Mouse (Mus musculus): Measurements from ENCODE around the gene Lhx9.

The Lhx9 gene

DNA sequence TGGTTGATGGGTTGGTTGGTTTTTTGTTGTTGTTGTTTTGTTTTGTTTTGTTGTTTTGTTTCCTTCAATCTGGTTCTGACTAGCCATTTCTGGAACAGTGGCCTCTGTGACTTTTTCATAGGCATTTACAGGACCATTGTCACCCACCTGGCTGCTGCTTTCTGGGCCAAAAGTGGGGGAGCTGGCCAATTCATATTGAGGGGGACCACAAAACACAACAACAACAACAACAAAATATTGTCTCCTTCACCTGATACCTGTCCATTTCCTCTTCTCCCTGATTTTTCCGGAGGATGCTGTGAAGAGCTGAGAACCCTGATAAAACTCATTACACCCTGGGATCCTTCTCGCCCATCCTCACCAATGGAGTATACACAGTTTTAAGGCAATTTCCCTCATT lies 9.1 kb downstream of the Lhx9 start:
- DNase-seq = no peak

DNA sequence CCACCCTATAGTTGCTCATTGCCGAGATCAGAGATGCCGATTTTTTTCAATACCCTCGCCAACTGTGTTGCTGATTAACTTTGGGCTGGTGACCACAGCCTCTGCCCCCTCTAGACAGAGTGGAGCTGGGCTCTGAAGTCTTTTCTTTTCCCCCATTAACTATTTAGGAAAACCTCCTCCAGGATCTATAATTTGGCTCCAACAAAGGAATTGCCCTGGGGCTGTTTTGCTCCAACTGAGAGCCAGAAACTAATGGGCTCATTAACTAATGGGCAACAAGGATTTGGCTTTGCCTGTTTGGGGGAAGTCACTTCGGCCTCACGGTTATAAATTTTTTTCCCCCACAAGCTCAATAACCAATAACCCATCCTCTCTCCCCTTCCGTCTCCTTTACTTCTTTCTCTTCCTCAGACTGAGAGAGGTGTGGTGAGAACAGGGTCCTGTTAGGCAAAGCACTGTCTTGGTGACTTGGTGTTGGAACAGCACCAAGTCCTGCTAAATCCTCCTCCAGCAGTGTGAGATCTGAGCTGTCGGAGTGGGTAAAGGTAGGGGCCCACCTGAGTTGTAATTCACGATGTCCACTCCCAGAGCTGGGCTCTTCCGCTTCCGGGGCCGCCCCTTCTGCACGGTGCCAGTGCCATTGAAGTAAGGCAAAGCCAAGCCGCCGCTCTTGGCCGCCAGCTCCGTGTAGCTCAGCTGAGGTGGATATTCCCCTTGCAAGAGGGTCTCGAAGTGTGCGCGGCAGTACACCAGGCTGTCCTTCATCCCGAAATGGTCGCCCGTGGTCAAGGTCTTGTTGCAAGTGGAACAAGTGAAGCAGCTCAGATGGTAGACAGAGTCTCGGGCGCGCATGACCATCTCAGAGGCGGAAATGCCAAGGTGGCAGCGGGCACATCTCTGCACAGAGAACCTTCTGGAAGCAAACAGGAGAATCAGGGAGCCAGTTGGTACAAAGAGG lies 10.3 kb downstream of the Lhx9 start:
- DNase-seq = no peak

DNA sequence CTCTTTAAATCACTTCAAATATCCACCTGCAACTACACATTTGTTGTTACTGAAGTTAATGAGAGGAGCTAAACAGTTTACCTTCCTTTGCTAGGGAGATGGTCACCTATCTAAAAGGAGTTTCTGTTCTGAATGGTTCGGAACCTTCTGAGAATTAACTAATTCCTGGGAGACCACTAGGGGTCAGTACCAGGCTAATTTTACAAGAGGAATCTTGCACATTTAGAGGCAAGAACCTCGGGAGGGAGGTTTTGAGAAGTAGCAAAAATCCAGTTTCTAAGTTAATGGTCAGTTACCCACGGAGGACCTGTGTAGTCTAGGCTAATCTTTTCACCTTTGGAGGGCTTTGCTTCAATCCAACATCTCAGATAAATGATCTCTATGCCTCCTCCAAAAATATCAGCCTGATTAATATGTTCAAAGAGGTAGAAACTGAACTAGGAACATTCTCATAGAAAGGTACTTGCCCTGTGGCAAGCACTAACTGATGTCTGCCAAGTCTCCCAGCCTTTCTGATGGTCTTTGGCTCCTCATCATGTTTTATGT lies 12.9 kb downstream of the Lhx9 start:
- DNase-seq = peak in 1 of 2 experiments; percentile 43

DNA sequence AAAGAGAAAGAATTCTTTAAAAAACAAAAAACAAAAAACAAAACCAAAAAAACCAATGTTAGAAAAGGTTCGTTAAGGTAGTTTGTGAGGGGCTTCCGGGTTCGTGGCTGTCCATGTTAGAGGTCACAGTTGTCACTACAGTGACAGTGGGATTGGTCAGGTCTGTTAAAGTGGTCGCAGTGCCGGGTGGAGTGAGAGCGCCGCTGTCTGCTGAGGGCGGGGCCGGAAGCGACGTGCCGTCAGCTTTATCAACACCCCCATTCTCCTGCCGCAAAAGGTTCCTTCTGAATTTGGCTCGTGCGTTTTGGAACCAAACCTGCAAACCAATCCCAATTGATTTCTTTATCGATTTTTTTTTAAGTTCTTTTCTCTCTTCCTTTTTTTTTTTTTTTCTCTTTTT lies 17.1 kb downstream of the Lhx9 start:
- DNase-seq = no peak

DNA sequence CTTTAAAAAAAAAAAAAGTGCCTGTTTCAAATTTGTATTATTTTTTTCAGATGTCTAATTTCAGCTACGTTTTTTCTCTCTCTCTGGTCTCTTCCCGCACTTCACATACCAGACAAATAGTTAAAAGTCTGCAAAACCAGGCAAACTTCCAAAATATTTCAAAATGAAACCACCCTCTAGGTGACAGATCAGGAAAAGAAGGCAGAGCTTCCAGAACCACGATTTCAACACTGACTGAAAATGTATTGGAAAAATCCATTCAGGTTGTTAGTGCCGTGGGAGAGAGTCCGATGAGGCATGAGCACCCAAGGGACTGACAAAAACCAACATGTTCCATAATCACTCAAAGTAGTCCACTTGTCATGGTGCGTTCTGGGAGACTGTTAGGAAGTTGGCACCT lies 21.5 kb downstream of the Lhx9 start:
- DNase-seq = no peak

DNA sequence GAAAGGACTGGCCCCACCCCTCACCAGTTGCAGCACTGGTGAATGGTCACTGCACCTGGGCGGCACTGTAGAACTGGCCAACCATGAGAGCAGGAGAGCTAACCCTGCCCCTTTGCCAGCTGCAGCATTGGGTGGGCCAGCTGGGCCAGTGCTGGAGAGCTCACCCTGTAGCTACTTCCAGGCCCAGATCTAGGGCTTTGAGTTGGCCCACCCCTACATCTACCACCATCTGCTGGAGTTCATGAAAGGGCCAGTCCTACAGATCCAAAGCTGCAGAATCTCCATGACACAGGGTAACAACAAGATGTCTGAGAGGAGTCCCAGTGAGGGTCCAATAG lies 25.4 kb downstream of the Lhx9 start:
- no peak for DNase-seq

DNA sequence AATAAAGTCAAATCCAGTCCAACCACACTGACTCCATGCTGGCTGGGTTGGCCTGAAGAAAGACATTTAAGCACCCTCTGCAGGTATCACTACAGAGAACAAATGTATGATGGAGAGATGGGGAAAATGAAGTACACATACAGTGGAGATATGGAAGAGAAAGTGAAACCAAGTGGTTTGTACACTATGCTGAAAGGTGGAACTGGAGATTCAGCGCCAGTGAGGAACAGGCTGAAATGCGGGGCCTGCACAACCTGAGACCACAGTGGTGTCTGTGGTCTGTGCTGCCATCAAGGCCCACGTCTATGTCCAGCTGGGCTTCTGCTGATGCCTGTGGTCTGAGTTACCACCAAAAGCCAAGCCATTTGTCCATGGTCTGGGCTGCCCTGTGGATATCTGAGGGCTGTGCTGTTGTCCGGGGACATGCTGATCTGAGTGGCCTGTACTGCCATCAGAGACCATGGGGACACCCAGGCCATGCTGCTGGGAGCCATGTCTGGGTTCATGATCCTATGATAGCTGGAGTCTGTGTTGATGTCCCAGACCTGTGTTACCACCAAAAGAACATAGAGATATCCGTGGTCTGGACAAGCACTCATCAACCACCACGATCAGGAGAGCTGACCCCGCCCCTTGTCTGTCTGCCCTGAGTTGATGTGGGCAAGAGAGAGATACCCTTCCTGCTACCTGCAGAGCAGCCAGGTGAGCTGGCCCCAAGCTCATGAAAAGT lies 26.0 kb downstream of the Lhx9 start:
- DNase-seq = no peak

DNA sequence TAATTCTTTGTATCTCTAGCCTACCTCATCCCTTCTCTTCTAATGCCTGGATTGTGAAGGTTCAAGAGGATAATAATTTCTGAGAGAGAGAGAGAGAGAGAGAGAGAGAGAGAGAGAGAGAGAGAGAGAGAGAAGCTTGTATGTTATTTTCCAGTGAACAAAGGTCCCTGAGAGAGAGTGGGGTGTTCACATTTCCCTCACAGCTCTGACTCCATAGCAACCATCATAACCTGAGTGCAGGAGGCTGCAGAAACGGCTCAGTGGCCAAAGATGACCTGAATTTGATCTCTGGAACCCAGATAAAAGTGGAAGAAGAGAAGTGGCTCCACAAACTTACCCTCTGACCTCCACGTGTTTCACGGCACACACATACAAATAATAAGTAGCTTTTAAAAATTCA lies 46.6 kb downstream of the Lhx9 start:
- no peak for DNase-seq

DNA sequence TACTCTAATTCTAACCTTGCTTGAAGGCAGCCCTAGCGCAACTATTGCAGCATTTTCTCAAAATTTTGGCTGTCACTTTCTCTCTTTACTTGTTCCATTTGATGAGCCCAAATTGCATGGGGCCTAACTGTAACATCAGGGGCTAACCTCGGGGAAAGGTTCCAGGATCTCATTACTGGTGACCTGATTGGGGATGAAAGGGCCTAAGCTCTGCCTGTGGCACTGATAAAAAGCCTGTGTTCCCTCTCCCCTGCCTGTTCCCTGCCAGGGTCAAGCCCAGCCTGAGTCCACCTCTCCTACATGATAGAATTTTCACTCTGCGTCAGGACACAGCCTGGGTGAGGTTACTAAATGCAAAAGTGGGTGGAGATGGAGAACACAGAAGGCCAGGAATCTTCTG lies 47.1 kb downstream of the Lhx9 start:
- no peak for DNase-seq

DNA sequence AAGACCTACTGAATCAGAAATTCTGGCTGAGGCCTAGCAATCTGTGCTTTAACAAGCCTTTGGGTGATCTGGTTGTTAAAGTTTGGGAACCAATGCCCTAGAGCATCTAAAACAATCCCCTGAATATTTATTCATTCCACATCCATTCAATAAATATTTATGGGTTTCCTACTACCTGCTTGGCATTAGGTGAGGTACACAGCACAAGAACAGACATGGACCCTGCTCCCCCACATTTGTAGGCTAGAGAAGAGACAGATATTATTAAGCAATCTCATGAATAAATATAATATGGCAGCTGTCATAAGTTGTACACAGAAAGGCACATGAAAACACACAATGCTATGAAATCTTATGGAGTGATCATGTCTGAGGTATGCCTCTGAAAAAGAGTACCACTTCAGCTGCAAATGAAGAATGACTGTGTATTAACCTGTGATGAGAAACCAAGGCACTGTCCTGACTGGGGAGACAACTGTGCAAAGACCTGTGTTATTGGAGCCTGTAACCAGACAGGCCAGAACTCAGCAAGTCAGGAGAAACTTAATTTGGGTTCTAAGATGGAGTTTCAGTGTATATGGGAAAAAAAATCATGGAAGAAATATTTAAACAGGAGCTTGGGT lies 48.6 kb downstream of the Lhx9 start:
- DNase-seq = no peak

DNA sequence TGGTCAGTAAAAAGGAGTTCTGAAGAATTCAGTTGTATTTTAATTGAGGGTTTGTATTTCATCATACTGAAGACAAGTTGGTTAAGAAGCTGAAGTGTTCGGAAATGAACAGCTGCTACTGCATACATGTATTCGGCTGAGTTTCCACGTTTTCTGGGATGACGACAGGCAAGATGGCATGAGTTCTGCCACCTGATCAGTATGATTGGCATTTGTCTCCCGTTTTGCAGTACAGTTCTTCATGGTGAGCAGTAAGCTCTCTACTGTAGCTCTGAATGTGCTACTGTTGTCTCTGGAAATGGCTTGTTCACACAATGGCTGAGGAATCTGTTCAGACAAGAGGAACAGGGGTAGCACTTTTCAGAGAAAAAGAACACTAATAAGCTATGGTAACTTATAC lies 50.3 kb downstream of the Lhx9 start:
- DNase-seq = no peak

DNA sequence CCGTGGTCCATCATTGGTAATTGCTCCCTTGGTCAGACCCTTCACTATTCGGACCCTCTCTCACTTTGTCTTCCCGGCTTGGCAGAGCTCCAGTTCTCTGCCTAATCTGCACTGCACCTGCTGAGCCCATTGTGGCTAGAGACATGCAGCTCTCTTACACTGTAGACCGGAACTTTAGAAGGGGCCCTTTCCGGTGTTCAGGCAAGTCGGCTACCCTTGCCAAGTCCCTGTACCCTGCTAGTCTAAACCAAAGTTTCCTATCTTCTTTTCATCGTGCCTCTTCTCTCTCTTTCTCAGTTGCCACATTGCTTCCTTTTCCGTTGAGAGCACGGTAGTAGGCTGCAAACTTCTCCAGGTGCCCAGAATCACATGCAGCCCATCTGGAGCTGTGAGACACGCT lies 62.5 kb downstream of the Lhx9 start:
- DNase-seq = no peak

DNA sequence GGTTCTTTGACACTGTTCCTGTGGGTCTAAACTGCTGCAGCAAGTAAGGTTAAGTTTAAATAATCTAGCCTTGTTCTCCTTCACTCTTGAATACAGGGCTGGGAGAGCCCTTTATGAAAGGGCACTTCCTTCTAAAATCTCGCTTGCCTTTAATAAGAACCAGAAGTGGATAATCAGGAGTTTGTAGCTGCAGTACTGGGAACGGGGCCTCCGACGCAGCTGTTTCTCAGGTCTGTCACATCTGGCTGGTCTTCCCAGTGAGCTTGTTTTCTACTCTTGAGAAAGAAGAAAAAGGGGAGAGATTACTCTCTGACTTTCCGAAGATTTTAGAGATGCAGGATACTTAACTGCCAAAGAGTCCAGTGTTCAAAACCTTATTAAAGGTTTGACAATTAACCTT lies 64.4 kb downstream of the Lhx9 start:
- no peak for DNase-seq

Data from cerebellum, adult 18-20 months (tissue).